9 mouse cellular contexts compared by ENCODE assay signal in the genomic region with DNA sequence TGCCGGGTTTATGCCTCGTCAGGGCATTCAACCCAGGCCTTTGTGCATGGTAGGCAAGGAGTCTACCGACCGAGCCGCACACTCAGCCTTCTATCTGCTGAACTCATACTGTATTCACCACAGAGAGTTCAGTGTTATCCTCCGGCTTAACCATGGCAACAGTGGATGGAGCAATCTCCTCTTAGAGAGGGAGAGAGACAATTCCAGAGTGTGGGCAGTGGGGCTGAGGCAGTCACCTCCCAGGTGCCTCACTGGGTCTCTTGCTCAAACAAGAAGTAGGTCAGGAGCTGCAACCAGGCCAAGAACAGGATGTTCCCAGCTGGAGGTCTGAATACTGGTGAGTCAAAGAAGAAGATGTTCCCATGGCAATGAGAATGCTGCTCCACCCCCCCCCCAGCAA. TPM values are rescaled to one million over a fixed set of nuclear protein-coding genes. Genes with fewer than 3 reads are reported as not detected.
A peak's percentile ranks its signal among the peaks of the same experiment; 100 is the strongest.
DNase-seq lines count a peak whose midpoint lies in the region; ATAC-seq and TF ChIP-seq lines count a peak whose summit lies in the region.
"Had no signal": no experiment of that assay in that cellular context is flagged by ENCODE, and none has a peak within 500 bp of the region (broad histone marks: within the 10 kb centered on the region; RNA-seq: fewer than 3 reads in every experiment).

No protein-coding gene starts in this region.

- intact Hi-C loops in left cerebral cortex, postnatal 36 days (cut with DNase I): loop anchor here (5.0 to 10.0 kb wide), 2 partner anchors 54 to 107 kb away; a partner anchor contains a TSS

- no peak for TF ChIP-seq CTCF in kidney, adult 2 months (conservative IDR thresholded peaks at IDR 0.05; ENCODE audit: insufficient read depth, insufficient read length, low read depth, low read length)

- no peak overlapping the region for H3K4me3 ChIP-seq in midbrain, embryonic 15.5 days
- no peak overlapping the region for H3K4me3 ChIP-seq in midbrain, embryonic 13.5 days (replicated peaks)
- H3K4me3 ChIP-seq in kidney, adult 2 months (ENCODE audit: insufficient read depth, low read depth, low read length): no peak overlapping the region

- no peaks in the 10 kb centered on the region for H3K36me3 ChIP-seq in midbrain, embryonic 15.5 days (replicated peaks)
- no peaks in the 10 kb centered on the region for H3K36me3 ChIP-seq in midbrain, embryonic 13.5 days
- no peaks in the 10 kb centered on the region for H3K36me3 ChIP-seq in kidney, adult 2 months (ENCODE audit: control insufficient read depth, insufficient read depth, low read length)

- H3K27ac ChIP-seq in midbrain, embryonic 15.5 days: 0 out of 2 replicates have a peak overlapping the region, but pooled peaks have one; percentile 0
- H3K27ac ChIP-seq in midbrain, embryonic 13.5 days: no peak overlapping the region
- H3K27ac ChIP-seq in kidney, adult 2 months (ENCODE audit: insufficient read depth, low read depth, low read length): no peak overlapping the region

- H3K9ac ChIP-seq in midbrain, embryonic 15.5 days: no peak overlapping the region
- no peak overlapping the region for H3K9ac ChIP-seq in midbrain, embryonic 13.5 days (replicated peaks)

- H3K4me2 ChIP-seq in midbrain, embryonic 15.5 days: no peak overlapping the region
- H3K4me2 ChIP-seq in midbrain, embryonic 13.5 days (replicated peaks): no peak overlapping the region

- H3K27me3 ChIP-seq in midbrain, embryonic 15.5 days (replicated peaks): no peaks in the 10 kb centered on the region
- peaks cover 37% of the 10 kb centered on the region for H3K27me3 ChIP-seq in midbrain, embryonic 13.5 days
- H3K27me3 ChIP-seq in kidney, adult 2 months (replicated peaks; ENCODE audit: control insufficient read depth, insufficient read depth, low read length): no peaks in the 10 kb centered on the region

- TF ChIP-seq POLR2A in kidney, adult 2 months (IDR thresholded peaks at IDR 0.05; ENCODE audit: low read depth, low read length): no peak

- DNase-seq in cerebellum, adult 11 months: peak; percentile 47
- DNase-seq in cerebellum, adult 8-10 months: no peak
- peak; percentile 60 to 70 for DNase-seq in cerebellum, adult 18-20 months
- peak; percentile 52 to 53 for DNase-seq in left cerebral cortex, postnatal 36 days (ENCODE audit: low spot score in 2 of 2)
- no peak for DNase-seq in kidney, adult 2 months
- DNase-seq in adrenal gland, postnatal 10 days: no peak

- no peak; the same call in 1 of the 2 replicates for ATAC-seq in midbrain, embryonic 15.5 days (replicated peaks)
- no peak for ATAC-seq in midbrain, embryonic 13.5 days
- ATAC-seq: intestine, embryonic 16.5 days had no signal

- H3K4me1 ChIP-seq in midbrain, embryonic 15.5 days: peaks cover 32% of the 10 kb centered on the region
- peaks cover 34% of the 10 kb centered on the region for H3K4me1 ChIP-seq in midbrain, embryonic 13.5 days (replicated peaks)
- H3K4me1 ChIP-seq in kidney, adult 2 months (ENCODE audit: control insufficient read depth, insufficient read depth, low read length): 0 out of 2 replicates have a peak, but pooled peaks cover 5% of the 10 kb centered on the region

- 62% methylated on average over 6 of the region's 6 CpGs for WGBS in midbrain, embryonic 15.5 days
- 63% methylated on average over 6 of the region's 6 CpGs for WGBS in midbrain, embryonic 13.5 days
- 95% methylated on average over 6 of the region's 6 CpGs for WGBS in kidney, adult 2 months

- no peaks in the 10 kb centered on the region for H3K9me3 ChIP-seq in midbrain, embryonic 15.5 days
- no peaks in the 10 kb centered on the region for H3K9me3 ChIP-seq in midbrain, embryonic 13.5 days

RNA-seq across cellular contexts. Expression of a gene that starts 56.8 kb away (rescaled TPM):
- 95.1 and 98.5 TPM in 2 replicates for polyA plus RNA-seq in midbrain, embryonic 15.5 days (2015; fragmentation: Nextera tagmentation; extraction: Ambion mirVana)
- polyA plus RNA-seq in midbrain, embryonic 13.5 days (2015; fragmentation: Nextera tagmentation; extraction: Ambion mirVana): 62.3 and 66.8 TPM in 2 replicates
- 100 to 1,000 TPM; 159 to 161 TPM for total RNA-seq in left cerebral cortex, postnatal 36 days (2021)
- polyA plus RNA-seq in kidney, adult 2 months (2012; rRNA removed): 0.27 and 0.41 TPM in 2 replicates
- total RNA-seq in adrenal gland, postnatal 10 days (2021): 1 to 10 TPM; 2.1 to 5.1 TPM

Comparison
In these comparisons a context has a peak if more than half of its experiments do, and no peak if none do; other contexts are left out.
1. DNase-seq: peak in cerebellum, adult 11 months (single experiment), cerebellum, adult 18-20 months (2 of 2) and left cerebral cortex, postnatal 36 days (2 of 2); none in cerebellum, adult 8-10 months (single experiment), kidney, adult 2 months (single experiment) and adrenal gland, postnatal 10 days (single experiment).
2. RNA of a gene that starts 56.8 kb away (polyA plus RNA-seq): 95.1 to 98.5 TPM in midbrain, embryonic 15.5 days and 62.3 to 66.8 TPM in midbrain, embryonic 13.5 days; 0.27 to 0.41 TPM in kidney, adult 2 months; every median in the first group is over 10 times any median in the second.